Mouse (Mus musculus): ENCODE data around the gene Gfod1. TPM values are rescaled to one million over a fixed set of nuclear protein-coding genes. Genes with fewer than 3 reads are reported as not detected.

Gfod1 gene
- total RNA-seq, 2 experiments from 2014 or later = 10.1 to 11.7 TPM

- no peak for DNase-seq
Measured at GRCm38 (mm10) chr13:43230238-43230637, 73.7 kb downstream of the Gfod1 start.

DNA sequence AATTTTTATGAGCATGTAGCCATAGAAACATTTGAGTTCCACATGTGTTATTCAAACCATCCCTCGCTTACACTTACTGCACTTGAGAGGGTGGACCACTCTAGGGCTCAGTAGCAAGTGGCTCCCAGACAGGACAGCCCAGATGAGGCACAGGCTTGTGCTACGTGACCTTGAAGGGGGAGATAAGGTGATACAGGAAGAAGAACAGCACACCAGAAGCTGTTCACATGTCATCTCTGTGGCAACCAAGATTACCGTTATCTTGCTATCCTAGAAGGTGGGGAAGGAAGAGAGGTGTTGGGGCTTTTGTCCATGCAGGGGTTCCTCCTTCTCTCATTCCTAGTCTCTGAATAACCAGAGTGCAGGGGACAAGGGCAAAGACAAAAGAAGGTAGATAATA lies 74.2 kb downstream of the Gfod1 start:
- DNase-seq = no peak

DNA sequence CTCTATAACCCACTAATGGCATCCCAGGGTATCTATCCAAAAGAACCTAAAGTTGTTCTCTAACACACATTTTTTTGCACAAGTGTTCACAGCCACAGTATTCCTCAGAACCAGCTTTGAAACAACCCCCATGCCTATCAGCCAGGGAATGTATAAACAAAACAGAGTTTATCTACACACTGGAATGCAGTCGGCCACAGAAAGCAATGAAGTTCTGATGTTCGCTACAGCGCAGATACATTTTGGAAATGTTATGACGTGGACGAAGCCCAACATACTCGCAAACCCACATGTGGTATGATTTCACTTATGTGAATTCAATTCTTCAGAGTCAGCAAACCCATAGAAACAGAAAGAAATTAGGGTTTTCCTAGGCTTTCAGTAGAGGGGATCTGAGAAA lies 75.8 kb downstream of the Gfod1 start:
- DNase-seq = no peak

DNA sequence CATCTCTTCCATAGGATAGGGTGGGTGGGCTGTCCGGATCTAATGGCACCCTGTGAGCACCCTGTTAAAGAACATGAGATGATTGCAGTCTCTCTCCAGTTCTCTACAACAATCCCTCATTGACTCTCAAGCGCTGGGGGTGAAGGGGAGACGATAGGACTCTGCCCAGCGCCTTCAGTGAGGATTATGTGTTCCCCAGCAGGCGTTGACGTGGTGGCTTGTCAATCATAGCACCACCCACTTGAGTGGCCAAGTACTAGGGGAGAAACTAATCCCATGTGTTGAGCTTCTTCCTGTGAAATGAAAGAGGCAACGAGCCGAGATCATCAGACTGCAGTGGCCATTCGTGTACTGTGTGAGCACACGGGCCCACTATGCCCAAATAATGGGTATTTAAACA lies 77.9 kb downstream of the Gfod1 start:
- no peak for DNase-seq

DNA sequence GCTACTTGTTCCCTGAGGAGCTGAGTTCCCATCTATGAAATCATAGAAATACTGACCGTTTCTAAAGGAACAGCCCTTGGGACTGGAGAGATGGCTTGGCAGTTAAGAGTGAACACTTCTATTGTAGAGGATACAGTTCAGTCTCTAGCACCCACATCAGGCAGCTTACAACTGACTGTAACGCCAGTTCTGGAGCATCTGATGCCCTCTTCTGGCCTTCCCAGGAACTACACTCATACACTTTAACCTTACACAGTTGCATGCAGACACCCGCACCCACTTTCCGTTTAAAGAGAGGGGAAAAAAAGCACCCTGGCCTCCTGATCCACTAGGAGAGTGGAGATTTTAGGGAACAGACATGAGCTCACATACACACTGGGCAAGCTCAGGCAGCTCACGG lies 78.8 kb downstream of the Gfod1 start:
- DNase-seq = no peak

DNA sequence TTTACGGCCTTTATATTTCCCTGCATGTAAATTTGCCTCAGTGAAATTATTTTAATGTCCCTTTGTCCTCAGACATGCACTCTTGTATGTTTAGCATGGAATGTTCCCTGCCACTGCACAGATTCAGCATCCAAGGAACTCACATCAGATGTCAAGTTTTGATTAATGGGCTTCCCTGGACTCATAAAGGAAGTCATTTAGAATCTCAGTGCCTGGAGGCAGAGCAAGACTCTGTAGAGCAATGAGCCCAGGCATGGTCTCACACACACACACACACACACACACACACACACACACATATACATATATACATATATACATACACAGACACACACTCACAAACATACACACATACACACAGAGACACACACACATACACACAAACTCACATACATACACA lies 81.9 kb downstream of the Gfod1 start:
- DNase-seq = no peak

- no peak for DNase-seq
Measured at GRCm38 (mm10) chr13:43221290-43221689, 82.7 kb downstream of the Gfod1 start.

- DNase-seq = no peak
Measured at GRCm38 (mm10) chr13:43220635-43221034, 83.3 kb downstream of the Gfod1 start.

DNA sequence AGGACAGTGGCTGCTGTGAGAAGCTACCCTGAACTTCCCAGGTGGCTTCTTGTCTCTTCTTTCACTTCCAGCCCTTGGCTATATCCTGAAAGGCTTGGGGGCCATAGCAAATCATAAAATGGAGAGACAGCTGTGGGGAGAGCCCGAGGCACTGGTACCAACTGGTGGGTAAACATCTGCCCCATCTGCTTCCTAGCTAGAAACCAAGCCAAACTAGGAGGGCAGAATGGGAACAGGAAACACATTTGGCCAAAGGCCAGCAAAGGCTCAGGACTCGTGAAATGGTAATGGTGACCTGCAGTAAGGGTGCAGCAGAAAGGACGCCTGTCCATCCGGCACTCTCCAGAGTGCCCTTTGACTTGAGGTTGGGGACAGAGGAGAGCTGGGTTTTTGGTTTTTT lies 85.2 kb downstream of the Gfod1 start:
- no peak for DNase-seq

DNA sequence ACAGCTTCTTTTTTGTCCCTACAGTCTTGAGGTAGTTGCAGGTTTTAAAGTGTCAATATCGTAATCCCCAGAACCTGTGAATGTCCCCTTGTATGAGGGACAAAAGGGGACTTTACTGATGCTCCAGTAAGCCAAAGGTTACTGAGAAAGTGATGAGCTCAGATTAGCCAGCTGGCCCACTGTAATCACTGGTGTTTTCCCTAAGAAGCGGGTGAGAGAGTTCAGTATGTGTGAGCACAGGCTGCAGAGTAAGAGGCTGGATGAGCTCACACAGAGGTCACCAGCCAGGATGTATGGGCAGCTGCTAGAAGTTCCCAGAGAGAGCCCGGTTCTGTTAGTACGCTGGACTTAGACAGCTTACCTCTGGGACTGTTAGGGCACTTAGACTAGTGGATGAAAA lies 85.7 kb downstream of the Gfod1 start:
- DNase-seq = no peak

DNA sequence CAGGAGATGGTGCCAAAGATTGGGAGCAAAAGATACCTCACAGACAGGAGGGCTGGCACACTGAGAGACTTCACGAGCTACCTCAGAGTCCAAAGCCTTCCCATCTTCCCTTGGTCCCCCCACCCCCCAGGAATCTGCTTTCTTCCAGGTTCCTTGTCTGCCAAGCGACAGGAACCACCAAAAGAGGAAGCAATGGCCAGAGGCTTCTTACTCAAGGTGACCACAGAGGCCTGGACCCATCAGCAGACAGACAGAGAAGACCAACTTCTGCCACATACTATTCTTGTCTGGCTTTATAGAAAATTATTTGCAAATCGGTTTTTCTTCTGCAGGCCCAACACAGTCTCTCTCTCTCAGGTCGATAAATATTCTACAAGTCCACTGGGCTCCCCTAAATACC lies 86.3 kb downstream of the Gfod1 start:
- no peak for DNase-seq

GRCm38 (mm10) chr13:43217059-43217458 lies 86.9 kb downstream of the Gfod1 start:
- DNase-seq = no peak

DNA sequence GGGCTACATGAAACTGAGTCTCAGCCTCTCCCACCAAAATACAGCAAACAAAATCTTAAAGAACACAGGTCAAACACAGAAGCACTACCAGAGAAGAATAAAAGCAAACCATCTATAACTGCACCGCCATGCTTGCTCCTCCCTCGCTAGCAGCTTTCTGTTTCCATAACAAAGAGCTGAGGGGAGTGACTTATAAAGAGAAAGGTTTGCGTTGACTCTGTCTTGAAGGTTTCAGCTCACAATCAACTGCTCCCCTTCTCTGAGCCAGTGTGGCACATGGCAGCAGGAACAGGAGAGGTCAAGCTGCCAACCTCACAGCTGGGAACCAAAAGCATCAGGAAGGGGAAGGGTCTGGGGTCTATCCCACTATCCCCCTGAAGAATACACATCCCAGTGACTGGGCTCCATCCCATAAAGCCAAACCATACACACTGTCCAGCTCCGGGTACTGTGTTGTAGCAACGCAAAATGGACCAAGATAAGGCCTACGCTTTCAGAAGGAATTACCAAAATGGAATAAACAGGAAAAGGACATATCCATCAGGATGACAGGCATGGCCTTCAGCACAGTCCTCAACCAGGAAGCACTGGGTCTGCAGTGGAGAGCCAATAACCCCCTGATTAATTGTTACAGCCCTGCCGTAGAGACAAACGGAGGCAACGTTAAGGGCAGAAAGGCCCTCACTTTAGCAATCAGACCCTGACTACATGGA lies 87.8 kb downstream of the Gfod1 start:
- DNase-seq = no peak

- DNase-seq = no peak
Measured at GRCm38 (mm10) chr13:43215144-43215993, 88.6 kb downstream of the Gfod1 start.

GRCm38 (mm10) chr13:43212338-43212737 lies 91.6 kb downstream of the Gfod1 start:
- DNase-seq = peak; percentile 73

DNA sequence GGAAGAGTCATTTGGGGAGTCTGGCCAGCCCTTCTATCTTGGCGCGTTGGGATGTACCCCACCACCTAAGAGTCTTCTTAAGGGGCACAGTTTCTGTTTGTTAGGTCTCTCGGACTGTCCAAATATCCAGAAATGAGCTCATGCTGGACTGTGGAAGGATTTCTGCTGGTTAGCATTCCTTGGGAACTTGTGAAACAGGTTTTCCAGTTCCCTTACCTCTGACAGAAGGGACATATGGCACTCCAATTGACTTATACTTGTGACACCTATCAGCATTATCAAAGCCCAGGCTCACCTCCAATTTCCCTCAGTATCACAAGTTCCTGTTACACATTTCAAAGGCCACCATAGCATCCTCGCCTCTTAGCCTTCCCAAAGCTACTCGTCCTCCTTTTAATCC lies 93.0 kb downstream of the Gfod1 start:
- DNase-seq = no peak

GRCm38 (mm10) chr13:43209560-43209959 lies 94.4 kb downstream of the Gfod1 start:
- DNase-seq = no peak

- no peak for DNase-seq
Measured at GRCm38 (mm10) chr13:43208914-43209439, 95.0 kb downstream of the Gfod1 start.

GRCm38 (mm10) chr13:43206118-43206683 lies 97.8 kb downstream of the Gfod1 start:
- DNase-seq = no peak

GRCm38 (mm10) chr13:43203641-43204040 lies 100.3 kb downstream of the Gfod1 start:
- peak; percentile 59 for DNase-seq

GRCm38 (mm10) chr13:43203234-43203633 lies 100.7 kb downstream of the Gfod1 start:
- peak; percentile 37 for DNase-seq

- DNase-seq = no peak
Measured at GRCm38 (mm10) chr13:43202351-43202750, 101.6 kb downstream of the Gfod1 start.

GRCm38 (mm10) chr13:43201033-43201432 lies 102.9 kb downstream of the Gfod1 start:
- DNase-seq = peak; percentile 74

Data from adrenal gland, postnatal 10 days (tissue).